Mouse (Mus musculus) c-Kit-positive CD71-negative TER-119-negative erythroid progenitor cells, embryonic 14.5 days (primary cell): ENCODE measurements around the gene Clns1a.

Experiments used
- DNase-seq: peaks from one replicate; pipeline ENCODE4 v3.0.0-alpha.2; 2013; ENCODE audit warnings: low read depth

Gene Clns1a

GRCm38 (mm10) chr7:97696506-97697254 is at the start of gene Clns1a:
Gene Clns1a (plus strand): TSS chr7:97696634.
- peak; percentile 85 for DNase-seq

GRCm38 (mm10) chr7:97647656-97648055 is 48.8 kb upstream of the Clns1a start:
- DNase-seq: no peak

GRCm38 (mm10) chr7:97650729-97651128 is 45.7 kb upstream of the Clns1a start:
- DNase-seq: no peak

- no peak for DNase-seq
Measured at GRCm38 (mm10) chr7:97656144-97656543, 40.3 kb upstream of the Clns1a start.

- no peak for DNase-seq
Measured at GRCm38 (mm10) chr7:97661634-97662033, 34.8 kb upstream of the Clns1a start.

GRCm38 (mm10) chr7:97679239-97679638 is 17.2 kb upstream of the Clns1a start:
- DNase-seq: peak; percentile 33

GRCm38 (mm10) chr7:97687831-97688230 is 8.6 kb upstream of the Clns1a start:
- DNase-seq: no peak

GRCm38 (mm10) chr7:97695441-97695840 is 993 bp upstream of the Clns1a start:
- no peak for DNase-seq

GRCm38 (mm10) chr7:97696133-97696505 is 315 bp upstream of the Clns1a start:
- no peak for DNase-seq

- DNase-seq: no peak
Measured at GRCm38 (mm10) chr7:97700173-97700572, 3.7 kb downstream of the Clns1a start.

- no peak for DNase-seq
Measured at GRCm38 (mm10) chr7:97701106-97701505, 4.7 kb downstream of the Clns1a start.

GRCm38 (mm10) chr7:97707123-97707522 is 10.7 kb downstream of the Clns1a start:
- DNase-seq: no peak

GRCm38 (mm10) chr7:97707809-97708208 is 11.4 kb downstream of the Clns1a start:
- no peak for DNase-seq

GRCm38 (mm10) chr7:97709204-97709603 is 12.8 kb downstream of the Clns1a start:
- DNase-seq: no peak

GRCm38 (mm10) chr7:97714651-97715050 is 18.2 kb downstream of the Clns1a start:
- DNase-seq: no peak

- no peak for DNase-seq
Measured at GRCm38 (mm10) chr7:97717326-97717725, 20.9 kb downstream of the Clns1a start.

- DNase-seq: no peak
Measured at GRCm38 (mm10) chr7:97719078-97719477, 22.6 kb downstream of the Clns1a start.

- no peak for DNase-seq
Measured at GRCm38 (mm10) chr7:97720109-97720508, 23.7 kb downstream of the Clns1a start.

GRCm38 (mm10) chr7:97722278-97722918 is 26.0 kb downstream of the Clns1a start:
- DNase-seq: no peak

- DNase-seq: no peak
Measured at GRCm38 (mm10) chr7:97723646-97724538, 27.5 kb downstream of the Clns1a start.

- DNase-seq: no peak
Measured at GRCm38 (mm10) chr7:97725401-97725800, 29.0 kb downstream of the Clns1a start.

- DNase-seq: no peak
Measured at GRCm38 (mm10) chr7:97726080-97726479, 29.6 kb downstream of the Clns1a start.

- no peak for DNase-seq
Measured at GRCm38 (mm10) chr7:97726778-97727177, 30.3 kb downstream of the Clns1a start.
